Mouse (Mus musculus): ENCODE measurements around the gene Bcs1l.

Gene Bcs1l

DNA sequence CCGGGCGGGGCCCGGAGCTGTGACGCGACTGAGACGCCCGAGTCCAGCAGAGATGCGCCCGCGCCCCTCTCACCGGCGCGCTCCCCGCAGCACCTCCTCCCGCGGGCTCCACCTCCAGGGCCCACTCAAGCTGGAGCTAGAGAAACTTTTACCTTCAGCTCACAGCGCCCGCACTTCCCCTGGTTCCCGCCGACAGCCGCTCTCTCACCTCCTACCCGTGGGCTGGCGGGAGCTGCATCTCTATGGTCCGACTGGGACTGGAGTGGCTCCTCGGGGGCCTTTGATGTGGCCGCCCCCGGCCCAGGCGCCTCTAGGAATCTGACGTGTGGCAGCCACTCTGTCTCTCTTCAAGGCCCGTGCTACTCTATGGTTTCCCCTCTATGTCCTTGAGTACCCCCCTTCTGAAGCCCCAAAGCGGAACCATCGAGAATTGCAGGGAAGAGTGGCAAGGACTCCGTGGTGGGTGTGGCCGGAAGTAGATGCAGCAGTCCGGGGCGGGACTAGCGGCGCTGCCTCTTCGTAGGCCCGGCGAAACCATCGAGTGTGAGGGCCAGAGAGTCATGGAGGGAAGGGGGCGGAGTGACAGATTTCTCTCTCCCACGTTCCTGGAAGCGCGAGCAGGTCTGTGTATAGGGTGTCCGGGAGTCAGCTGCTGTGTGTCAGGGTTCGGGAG lies at the start of gene Bcs1l, which contains the start of gene Zfp142:
Bcs1l (plus strand) TSS at position 517 of the 673 bp plus-strand sequence.
Zfp142 (minus strand) TSS at position 474 of the 673 bp plus-strand sequence.
- peak; percentile 99 for DNase-seq (ENCODE audit: low read depth)

DNA sequence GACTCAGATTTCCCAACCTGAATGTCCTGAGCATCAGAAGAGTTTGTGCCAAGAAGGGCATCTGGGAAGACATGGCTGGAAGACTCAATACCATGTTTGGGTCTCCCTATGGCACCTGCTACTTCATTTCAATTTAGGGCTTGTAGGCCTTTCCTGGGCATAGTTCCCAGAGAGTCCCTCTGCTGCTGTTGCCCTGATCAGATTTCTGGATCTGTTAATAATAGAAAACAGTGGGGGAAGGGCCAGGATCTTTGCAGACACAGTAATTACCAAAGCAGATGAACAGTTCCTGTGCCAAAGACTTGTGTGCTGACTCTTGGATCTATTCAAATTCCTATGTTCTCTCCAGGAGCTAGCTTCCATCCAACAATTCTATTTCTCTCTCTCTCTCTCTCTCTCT lies 49.4 kb upstream of the Bcs1l start:
- no peak for DNase-seq (ENCODE audit: low read depth)

DNA sequence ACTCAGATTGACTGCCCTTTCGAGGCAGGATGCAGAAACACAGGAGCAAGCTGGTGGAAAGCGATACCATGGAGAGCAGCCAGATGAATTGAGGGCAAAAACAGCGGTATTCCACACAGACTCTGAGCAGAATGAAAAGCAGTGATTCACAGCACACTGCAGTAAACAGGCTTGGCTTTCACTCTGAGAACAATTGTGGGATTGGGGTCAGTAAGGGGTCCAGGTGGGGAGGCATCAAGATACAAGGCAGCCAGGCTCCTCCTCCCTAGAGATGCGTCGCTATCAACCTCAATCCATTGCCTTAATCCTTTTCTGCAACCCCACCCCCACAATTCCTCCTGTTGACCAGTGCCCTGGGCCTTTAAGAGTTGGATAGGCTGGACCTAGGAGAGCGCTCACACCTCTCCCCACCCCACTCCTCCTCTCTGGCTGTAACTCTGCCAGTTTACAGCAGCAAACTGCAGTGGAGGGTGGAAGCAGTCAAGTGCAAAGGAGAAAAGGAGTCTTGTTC lies 45.6 kb upstream of the Bcs1l start, which contains the start of gene Plcd4:
Plcd4 (plus strand) TSS at position 438 of the 511 bp plus-strand sequence.
- no peak for DNase-seq (ENCODE audit: low read depth)

DNA sequence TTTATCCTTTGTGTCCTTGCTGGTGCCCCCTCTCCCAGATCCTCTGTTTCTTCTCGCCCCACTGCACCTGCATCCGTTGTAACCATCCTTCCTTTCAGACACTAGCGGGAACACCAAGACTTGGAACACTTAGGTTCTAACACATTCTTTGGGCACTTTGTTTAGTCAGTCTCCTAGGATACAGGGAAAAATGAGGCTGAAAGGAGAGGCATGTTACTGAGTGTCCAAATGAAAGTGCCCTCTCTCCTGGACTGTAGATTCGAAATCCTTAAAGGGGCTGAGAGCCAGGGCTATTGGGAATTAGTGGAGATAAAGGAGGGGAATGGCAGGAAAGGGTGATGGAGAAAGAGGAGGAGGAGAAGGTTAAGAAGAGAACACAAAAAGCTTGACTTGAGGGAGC lies 43.9 kb upstream of the Bcs1l start, which contains the start of gene Usp37:
Usp37 (minus strand) TSS at position 101 of the 400 bp plus-strand sequence.
- no peak for DNase-seq (ENCODE audit: low read depth)

DNA sequence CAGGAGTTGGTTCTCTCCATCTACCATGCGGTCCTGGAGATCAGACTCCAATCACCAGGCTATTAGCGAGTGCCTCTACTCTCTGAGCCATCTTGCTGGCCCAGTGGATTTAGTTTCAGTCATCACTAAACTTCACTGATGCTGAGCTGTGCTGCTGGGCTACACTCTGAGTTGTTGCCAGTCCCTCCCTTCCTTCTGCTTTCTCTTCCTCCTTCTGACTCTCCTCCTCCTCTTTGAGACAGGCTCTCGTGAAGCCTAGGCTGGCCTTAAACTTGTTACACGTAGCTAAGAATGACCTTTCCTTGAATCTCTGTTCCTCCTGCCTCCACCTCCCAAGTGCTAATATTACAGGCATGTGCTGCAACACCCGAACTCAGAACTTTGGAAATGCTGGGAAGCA lies 29.0 kb upstream of the Bcs1l start:
- DNase-seq (ENCODE audit: low read depth) = no peak

DNA sequence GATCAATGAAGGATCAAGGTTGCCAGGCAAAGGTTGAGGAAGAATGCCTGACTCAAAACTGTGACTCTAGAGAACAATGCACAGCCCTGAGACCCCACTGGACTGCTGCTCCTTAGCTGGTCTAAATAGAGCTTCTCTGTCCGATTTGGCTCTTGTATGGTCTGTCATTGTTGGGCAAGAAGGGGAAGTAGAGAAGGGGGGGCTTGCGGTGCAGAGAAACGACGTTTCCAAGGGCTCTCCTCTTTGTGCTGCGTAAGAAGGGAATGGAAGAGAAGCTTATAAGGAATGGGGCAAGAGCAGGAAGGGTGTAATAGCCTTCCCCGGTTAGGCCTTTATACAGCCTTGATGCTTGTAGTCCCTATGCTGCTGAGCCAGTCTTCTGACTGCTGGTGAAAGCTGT lies 22.3 kb upstream of the Bcs1l start:
- DNase-seq (ENCODE audit: low read depth) = peak; percentile 28

DNA sequence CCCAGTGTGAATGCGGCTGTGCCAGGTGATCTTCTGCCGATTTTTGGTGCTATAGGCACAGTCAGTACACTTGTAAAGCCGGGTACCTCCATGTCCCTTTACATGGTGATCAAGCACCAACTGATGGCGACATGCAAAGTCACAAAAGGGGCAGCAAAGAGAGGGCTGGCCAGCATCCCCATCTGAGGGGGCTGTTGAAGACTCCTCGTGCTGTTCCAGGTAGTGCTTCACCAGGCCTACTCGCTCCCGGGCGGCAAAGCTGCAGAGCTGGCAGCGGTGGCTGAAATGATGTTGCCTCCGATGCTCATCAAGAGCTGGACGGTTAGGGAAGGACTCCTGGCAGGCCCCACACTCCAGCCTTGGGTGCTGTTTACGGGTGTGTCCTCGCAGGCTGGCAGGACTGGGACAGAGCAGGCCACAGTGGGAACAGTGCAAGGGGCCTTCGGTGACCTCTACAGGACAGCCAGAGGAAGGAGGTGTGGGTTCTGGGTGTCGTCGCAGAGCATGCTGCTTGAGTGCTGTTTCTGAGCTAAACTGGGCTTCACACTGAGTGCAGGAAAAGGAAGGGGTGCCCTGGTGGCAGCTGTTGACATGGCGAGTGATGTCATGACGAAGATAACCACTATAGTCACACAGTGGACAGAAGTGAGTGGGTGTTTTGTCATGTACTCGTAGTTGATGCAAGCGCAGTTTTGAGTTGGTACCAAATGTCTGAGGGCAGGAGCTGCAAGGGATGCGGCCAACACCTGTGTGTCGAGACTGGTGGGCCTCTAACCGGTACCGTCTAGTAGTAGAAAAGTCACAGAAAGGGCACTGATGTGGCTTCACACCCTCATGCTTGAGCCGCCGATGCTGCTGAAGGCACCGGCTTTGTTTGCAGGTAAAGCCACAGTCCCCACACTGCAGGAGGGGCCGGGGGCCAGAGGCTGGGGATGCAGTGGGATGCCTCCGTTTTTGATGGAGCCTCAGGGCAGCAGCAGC lies 18.1 kb upstream of the Bcs1l start:
- DNase-seq (ENCODE audit: low read depth) = no peak

DNA sequence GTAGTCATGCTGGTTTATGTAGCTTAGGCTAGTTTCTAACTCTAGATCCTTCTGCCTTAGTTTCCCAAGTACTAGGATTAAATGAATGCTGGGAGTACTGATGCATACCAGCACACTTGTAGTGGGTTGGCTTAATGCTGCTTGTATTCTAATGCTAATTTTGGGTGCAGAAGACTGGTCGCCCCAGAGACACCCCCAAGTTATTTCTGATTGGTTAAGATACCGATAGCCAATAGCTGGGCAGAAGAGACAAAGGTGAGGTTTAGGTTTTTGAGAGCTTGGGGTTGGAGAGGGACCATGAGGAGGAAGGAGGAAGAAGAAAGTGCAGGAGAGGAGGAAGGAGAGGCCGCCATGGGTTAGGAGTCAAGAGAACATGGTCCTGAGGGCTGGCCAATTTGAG lies 5.5 kb upstream of the Bcs1l start:
- DNase-seq (ENCODE audit: low read depth) = no peak

DNA sequence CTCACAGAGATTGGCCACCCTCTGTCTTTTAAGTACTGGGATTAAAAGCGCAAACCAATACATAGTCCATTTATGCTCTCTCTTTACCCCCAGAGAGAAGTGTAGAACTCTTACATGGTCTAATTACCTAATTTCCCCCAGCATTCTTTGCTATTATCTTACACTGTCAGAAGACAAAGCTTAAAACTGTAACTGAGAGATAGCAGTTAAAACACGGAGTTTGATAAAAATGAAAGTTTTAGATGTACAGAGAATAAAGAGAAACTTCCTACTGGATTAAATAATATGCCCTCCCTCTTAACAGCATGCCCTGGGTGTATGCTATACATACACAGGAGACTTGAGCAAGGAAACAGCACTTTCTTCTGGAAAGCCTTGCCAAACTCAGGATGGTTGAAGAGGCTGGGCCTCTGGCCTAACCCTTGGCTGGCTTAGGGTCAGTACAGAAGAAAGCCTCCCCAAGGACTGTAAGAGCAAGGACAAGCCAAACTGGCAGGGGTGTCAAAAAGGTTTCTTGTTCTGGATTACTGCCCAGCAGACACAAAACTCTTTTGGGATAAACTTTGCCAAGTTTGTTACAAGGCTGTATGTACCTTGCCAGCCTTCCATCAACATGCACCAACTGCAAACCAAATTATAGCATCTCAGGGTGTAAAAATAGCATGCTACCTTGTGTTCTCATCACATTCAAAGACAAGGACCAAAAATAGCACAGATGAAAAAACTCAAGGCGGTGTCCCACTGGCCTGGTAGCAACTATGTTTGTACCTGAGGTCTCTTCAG lies 3.3 kb upstream of the Bcs1l start:
- DNase-seq (ENCODE audit: low read depth) = no peak

DNA sequence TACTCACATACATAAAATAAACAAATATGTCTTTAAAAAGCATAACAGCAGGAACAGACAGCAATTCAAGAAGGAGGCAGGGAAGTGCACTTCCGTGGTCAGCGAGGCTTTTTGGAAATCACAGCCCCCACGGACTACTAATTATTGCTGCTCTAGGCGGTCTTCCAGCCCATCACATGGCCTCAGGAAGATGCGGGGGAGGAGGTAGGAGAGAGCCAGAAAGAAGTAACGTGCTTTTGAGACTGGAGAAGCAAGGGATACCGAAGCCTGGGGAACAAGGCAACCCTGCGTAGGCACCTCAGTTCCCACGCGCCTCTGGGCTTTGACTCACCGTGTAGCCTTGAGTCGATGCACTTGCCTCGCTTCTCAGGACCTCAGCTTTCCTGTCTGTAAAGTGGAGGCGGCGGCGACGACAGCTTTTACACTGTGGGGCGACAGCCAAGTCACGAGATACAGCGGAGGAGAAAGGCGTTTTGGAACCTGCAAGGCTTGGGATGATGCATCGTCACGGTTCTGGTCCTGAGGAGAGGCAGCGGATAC lies 786 bp upstream of the Bcs1l start:
- no peak for DNase-seq (ENCODE audit: low read depth)

DNA sequence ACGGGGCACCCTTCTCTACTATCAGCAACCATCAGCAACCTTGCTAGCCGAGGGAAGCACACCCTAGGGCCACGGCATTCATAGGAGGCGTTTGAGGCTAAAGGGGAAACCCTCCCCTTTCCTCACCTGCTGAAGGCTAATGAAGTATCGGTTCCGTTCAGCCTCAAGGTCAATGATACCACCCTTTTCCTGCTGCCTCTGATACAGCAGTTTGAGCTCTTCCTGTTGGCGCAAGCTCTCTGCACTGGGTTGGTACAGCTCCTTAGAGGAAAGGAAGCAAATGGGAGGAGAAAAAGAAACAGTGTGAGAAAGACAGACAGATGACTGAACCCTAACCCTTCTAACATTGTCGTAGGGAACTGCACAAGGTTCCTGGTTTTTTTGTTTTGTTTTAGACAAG lies 6.3 kb downstream of the Bcs1l start:
- peak; percentile 92 for DNase-seq (ENCODE audit: low read depth)

DNA sequence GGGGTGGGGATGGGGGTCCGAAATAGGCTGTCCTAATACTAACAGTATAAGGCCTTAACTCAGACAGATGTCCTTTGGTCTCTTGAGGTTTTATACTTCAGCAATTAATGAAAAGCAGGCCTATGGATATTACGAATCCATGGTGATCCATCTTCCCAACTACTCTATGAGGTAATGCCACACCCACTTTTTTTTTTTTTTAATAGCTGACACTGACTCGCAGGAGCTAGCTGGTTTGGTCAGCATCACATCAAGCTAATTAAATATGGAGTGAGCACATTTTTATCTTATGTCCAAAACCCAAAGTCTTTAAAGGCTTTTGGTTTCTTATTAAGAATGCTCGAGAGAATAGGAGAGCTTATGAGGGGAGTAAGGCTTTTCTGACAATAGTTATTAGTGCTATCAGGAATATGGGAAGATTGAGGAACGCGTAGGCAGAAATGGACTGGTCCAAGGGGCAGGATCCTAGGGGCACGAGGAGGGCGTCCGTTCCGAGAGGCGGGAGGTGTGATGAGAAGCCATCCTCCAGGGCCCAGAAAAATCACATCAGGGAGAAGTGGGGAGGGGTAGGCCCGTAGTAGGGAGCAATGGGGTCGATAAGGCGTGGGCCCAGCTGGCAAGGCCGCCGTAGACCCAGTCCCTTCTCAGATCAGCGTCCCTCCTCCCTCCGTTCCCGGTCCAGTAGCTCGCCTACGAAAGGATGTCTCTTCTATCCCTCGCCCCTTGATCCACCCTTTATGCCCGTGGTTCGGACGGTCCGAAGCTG lies 12.6 kb downstream of the Bcs1l start:
- DNase-seq (ENCODE audit: low read depth) = no peak

DNA sequence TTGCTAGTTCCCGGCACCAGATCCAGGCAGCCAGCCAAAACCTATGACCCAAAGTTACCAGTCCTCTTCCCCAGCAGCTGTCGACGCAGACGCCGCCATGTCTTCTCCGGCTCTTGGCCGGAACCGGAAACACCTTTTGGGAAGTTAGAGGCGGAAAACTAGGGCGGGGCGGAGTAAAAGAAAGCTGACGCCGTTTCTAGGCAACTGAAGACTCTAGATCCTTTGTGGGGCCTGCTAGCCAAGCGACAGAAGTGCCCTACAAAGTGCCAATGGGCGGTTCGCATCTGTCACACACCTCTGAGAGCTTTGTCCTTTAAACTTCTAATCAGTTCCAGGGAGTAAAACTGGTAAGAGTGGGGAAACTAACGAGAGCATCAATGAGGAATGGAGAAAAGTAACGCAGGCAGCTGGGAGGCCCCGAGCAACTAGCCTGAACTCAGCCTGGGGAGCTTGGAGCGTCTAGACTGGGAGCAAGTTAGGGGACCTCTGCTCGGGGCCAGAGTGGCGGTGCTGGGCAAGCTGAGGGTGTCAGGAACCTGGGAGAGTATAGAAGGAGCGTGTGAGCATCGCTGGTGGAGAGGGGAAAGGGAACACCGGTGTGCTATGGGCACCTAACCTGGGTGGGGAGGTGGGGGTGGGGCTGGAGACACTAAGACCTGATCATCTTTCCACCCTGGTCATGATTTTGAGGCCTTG lies 13.3 kb downstream of the Bcs1l start, which contains the start of the genes Rnf25 and Stk36:
Rnf25 (minus strand) TSS at position 131 of the 696 bp plus-strand sequence.
Stk36 (plus strand) TSS at position 179 of the 696 bp plus-strand sequence.
- DNase-seq (ENCODE audit: low read depth) = peak; percentile 90

DNA sequence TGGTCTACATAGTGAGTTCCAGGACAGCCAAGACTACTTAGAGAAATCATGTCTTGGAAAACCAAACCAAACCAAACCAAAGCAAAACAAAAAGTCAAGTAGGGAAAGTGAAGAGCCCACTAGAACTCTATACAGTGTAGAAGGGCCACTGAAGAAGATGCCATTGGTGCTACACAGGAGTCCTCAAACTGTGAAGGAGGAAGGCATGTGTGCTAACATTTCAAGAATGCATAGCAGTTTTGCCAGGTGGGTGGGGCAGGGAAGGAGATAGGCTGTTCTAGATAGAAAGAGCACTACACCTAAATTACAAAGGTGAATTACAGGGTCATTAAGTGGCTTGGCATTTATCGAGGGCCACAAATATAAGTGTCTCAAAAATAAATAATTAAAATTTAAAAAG lies 36.1 kb downstream of the Bcs1l start:
- DNase-seq (ENCODE audit: low read depth) = no peak

DNA sequence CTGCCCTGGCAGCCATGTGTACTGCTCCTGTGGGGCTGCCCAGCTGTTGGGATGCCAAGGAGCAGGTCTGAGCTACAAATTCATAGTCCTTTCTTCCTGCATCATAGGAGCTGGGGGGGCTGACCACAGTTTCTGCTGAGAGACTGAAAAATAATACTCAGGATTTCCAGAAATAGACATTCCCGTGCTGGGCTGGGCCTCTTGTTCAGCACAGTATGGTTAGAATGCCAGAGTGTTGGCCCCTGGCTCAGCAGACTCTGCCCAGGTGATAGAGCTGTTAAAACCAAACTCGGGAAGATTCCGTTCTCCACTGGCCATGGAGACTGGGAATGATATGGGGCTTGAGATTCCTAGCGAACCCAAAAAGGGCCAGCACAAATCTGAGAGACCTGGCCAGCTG lies 38.0 kb downstream of the Bcs1l start:
- DNase-seq (ENCODE audit: low read depth) = no peak

DNA sequence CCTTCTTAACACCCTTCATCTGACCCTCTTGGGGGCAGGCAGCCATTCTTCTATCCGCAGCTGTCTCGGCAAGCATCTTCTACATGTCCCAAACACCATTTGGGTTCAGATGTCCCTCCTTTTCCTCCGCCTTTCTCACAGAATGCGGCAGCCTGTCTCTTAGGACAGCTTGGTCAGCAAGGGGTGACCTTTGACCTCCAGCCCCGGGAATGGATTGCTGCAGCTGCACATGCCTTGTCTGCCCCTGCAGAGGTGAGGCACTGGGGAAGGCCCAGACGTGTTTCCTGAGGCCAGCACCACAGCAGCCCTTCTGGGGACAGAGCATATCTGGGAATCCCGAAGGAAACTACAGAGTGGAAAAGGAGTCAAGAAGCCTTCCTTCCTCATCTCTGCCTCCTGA lies 39.9 kb downstream of the Bcs1l start:
- no peak for DNase-seq (ENCODE audit: low read depth)

DNA sequence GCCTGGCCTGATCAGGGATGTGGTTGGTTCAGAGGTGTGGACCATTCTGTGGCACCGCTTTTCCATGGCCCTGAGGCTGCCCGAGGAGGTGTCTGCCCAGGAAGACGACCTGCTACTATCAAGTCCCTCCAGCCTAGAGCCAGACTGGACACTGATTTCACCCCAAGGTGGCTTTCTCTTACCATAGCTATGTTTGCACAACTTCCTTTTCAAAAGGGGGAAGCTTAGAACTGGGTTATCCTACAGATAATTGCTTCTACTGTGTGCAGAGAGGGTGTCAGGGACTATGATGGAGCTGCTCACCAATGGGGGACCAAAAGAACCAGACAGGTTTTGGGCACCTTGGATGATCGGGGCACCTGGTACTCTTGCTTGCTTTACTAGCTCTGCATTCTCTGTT lies 44.6 kb downstream of the Bcs1l start:
- DNase-seq (ENCODE audit: low read depth) = peak; percentile 10
